Mouse (Mus musculus): ENCODE results near the gene Slc4a3.

Gene Slc4a3

GRCm38 (mm10) chr1:75545965-75546956 is at the start of gene Slc4a3:
Gene Slc4a3 (plus strand): TSS chr1:75546266.
- DNase-seq (ENCODE audit: low read depth, low spot score): no peak

DNA sequence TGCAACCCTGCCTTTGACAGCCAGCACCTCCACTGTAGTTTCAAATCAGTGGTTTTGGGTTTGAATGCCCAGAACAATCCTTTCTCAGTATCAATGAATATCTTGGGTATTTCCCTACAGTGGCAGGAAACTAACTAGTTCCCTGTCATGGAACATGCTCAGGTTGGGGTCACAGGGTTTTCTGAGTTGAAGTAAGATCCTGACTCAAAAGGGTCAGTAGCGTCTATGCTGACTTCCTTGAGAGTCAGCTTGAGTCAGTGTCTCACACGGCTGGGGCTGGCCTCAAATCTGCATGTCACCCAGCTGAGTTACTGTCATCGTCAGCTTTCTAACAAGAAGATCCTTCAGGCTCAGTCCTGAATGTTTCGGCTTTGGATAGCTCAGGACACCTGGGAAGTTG is 47.2 kb upstream of the Slc4a3 start:
- no peak for DNase-seq (ENCODE audit: low read depth, low spot score)

- DNase-seq (ENCODE audit: low read depth, low spot score): no peak
Measured at GRCm38 (mm10) chr1:75499441-75499840, 46.6 kb upstream of the Slc4a3 start.

- no peak for DNase-seq (ENCODE audit: low read depth, low spot score)
Measured at GRCm38 (mm10) chr1:75501905-75502304, 44.2 kb upstream of the Slc4a3 start.

GRCm38 (mm10) chr1:75502945-75503650 is 43.0 kb upstream of the Slc4a3 start:
- no peak for DNase-seq (ENCODE audit: low read depth, low spot score)

- DNase-seq (ENCODE audit: low read depth, low spot score): no peak
Measured at GRCm38 (mm10) chr1:75503651-75503980, 42.5 kb upstream of the Slc4a3 start.

DNA sequence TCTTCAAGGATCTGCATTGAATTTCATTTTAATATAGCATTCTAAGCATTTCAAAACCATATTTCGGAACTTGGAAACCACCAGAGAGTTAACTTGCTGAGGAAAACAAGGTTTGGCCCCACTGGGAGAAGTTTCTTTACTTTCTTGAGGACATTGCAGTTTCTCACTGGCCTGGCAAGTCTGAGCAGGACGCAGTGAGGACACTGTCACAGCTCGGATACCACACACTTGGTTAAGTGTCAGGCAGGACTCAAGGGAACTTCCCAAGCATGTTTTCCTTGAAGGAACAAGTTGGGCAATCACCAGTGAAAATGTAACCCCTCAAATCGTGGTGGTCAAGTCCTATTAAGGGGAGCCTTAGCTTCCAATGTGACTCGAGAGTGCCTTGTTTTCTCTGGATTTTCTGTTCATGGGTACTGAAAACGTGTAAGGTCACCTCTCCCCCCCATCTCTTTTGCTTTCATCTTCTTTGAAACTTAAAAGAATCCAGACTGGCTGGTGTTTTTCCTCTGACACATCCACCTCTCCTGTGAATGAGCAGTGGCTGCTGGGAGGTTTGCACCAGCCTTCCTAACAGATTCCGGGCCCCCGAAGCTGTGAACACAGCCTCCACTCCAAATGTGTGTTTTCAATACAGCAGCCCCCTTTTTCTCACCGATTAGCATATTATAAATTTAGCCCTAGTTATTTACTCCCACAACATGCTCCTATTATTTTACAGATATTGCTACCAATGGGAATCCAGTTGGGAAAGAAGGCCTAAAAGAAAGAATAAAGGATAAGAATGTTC is 41.6 kb upstream of the Slc4a3 start:
- no peak for DNase-seq (ENCODE audit: low read depth, low spot score)

DNA sequence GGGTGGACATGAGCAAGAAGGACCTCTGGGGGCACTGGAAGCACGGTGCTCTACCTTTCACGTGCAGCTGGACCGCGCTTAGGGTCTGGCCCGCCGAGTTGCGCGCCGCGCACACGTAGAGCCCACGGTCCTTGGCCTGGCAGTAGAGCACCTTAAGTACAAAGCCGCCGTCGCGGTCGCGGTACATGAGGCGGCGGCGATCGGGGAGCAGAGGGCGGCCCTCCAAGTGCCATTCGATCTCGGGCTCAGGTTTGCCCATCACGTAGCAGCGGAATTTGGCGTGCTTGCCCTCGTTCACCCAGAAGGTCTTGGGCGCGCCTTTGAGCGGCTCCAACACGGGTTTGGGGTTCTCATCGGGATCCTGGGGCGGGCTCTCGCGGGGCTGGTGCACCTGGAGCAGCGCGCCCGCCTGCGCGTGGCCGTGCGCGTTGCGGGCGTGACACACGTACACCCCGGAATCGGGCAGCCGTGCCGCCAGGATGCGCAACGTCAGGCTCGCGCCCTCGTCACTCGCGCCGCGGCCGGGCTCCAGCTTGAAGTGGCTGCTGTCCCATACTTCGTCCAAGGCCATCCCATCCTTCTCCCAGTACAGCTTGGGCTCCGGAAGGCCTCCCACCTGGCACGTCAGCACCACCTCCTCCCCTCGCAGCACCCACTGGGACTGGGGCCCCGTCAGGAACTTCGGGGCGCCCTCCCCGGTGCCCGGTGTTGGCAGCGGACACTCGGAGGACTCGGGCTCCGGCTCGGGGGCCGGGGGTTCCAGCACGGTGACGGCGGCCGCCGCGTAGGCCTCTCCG is 40.7 kb upstream of the Slc4a3 start:
- no peak for DNase-seq (ENCODE audit: low read depth, low spot score)

- DNase-seq (ENCODE audit: low read depth, low spot score): no peak
Measured at GRCm38 (mm10) chr1:75505956-75506831, 39.9 kb upstream of the Slc4a3 start, which contains the start of gene Obsl1. Gene Obsl1 (minus strand): TSS chr1:75506452.

DNA sequence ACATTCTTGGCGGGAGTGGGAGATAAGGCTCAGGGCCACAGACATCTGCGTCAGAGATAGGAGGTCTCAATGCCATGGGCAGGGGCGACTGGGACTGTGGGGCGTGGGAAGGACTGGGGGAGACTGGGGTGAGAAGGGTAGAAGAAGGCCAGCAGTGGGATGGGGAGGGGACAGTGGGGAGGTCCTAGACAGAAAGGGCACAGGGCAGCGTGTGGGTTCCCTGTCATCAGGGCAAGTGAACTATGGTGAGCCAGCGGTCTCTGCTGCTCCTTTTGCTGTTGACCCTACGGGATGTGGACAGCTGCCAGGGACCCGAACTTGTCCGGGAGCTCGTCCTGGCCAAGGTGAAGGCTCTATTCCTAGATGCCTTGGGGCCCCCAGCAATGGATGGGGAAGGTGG is 39.1 kb upstream of the Slc4a3 start, which contains the start of gene Inha:
TSS of gene Inha (plus strand) at position 72 of the 400 bp plus-strand sequence.
- DNase-seq (ENCODE audit: low read depth, low spot score): no peak

DNA sequence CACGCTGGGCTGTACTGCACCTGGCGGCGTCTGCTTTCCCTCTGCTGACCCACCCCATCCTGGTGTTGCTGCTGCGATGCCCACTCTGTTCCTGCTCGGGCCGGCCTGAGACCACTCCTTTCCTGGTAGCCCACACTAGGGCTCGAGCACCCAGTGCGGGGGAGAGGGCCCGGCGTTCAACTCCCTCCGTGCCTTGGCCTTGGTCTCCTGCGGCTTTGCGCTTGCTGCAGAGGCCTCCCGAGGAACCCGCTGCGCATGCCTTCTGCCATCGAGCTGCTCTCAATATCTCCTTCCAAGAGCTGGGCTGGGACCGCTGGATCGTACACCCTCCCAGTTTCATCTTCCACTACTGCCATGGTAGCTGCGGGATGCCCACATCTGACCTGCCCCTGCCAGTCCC is 36.5 kb upstream of the Slc4a3 start:
- DNase-seq (ENCODE audit: low read depth, low spot score): no peak

- DNase-seq (ENCODE audit: low read depth, low spot score): no peak
Measured at GRCm38 (mm10) chr1:75510154-75510553, 35.9 kb upstream of the Slc4a3 start.

- no peak for DNase-seq (ENCODE audit: low read depth, low spot score)
Measured at GRCm38 (mm10) chr1:75511437-75512210, 34.4 kb upstream of the Slc4a3 start.

DNA sequence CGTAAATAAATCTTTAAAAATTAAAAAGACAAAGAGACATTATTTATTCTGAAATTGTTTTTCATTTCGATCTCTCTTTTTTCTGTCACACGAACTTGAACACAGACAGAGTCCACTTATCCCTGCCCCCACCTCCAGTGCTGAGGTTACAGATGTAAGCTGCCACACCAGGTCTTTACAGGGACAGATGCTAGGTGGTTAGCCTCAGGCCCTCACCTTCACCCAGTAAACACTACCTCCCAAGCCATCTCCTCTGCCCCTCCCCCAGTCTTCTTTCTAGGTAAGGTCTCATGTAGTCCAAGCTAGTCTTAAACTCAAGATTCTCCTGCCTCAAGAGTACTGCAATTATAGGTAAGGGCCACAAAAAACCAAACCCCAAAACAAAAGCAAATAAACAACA is 33.5 kb upstream of the Slc4a3 start:
- no peak for DNase-seq (ENCODE audit: low read depth, low spot score)

DNA sequence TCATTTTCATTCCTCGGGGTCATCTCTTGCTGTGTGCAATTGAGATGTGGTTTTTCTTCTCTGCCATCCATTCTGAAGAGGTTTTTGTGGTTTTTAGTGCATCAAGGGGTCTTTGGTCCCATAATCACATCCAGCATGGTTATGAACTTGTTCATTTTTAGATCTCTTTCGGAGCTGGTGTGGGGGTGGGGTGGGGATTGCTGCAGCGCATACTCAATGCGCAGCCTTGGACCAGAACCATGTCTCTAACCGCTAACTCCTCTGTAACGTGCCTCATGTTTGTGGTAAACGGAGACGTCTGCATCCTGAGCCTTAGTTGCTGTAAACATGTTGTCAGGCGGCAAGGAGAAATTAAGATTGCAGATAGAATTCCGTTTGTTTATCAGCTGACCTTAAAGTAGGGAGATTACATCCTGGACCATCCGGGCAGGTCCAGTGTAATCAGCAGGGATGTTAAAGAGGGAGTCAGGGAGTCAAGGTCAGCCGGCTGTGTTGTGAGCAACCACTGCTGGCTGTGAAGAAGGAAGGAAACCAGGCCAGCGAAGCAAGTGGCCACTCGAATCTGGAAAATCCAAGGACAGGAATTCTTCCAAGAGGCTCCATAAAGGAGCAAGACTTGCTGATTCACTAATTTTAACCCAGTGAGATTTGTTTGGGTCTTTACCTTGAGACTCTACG is 29.2 kb upstream of the Slc4a3 start:
- no peak for DNase-seq (ENCODE audit: low read depth, low spot score)

DNA sequence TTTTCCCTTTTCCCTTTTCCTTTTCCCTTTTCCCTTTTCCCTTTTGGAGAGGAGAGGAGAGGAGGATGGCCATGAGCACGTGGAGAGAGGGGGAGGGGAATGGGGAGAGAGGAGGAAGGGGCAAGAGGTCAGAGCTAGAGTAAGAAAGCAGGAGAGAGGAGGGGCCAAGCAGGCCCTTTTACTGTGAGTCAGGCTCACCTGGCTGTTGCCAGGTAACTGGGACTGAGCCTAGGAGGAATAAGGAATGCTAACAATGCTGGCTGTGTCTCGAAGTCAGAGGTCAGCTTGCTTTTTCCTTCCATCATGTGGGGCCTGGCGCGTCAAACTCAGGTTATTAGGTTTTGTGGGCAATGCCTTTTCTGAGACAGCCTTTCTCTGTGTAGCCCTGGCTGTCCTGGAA is 28.1 kb upstream of the Slc4a3 start:
- DNase-seq (ENCODE audit: low read depth, low spot score): no peak

DNA sequence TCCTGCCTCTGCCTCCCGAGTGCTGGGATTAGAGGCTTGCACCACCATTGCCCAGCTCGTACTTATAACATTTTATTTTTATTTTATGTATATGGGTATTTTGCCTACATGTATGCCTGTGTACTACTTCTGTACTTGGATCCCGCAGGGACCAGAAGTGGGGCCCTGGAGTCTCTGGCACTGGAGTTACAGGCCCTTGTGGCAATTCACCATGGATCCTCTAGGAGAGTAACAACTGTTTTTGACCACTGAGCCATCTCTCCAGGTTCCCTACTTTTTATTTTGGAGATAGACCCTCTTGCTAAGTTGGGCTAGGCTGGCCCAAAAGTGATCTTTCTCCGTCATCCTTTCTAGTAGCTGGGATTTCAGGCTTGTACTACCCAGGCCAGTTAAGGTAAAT is 27.6 kb upstream of the Slc4a3 start:
- no peak for DNase-seq (ENCODE audit: low read depth, low spot score)

DNA sequence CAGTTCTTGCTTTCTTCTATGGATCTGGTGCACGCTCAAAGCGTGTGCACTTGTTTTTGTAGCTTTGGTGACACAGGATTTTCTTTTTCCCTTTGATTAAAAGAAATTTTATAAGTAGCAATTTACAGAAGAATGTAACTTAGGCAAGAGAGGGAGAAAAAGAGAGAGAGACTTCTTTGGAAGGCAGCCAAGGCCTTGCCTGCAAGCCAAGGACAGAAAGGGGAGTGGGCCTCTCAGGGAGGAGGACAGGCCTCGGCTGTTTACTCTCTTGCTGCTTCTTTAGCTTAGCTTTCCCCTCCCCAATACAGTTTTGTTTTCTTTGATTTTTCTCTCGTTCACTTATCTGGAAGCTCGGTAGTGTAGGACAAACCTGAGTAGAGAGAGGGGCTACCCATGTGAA is 26.5 kb upstream of the Slc4a3 start:
- no peak for DNase-seq (ENCODE audit: low read depth, low spot score)

All from retina, adult 2 months (tissue).